8 mouse cellular contexts compared by ENCODE assay signal in genomic region chr13:37453203-37453602, GRCm38 (mm10).
DNase-seq lines count a peak whose midpoint lies in the region; ATAC-seq lines count a peak whose summit lies in the region.

No protein-coding gene starts in this region.

- intact Hi-C loops in left cerebral cortex, postnatal 10 days (cut with DNase I) = loop anchor here (5.0 to 10.0 kb wide), 2 partner anchors 514 to 582 kb away; partner anchors contain the start of genes Cage1 and Riok1

- ATAC-seq in activated CD4-positive, CD25-positive, alpha-beta regulatory T cell, adult 4 months = peak; percentile 76
- peak; percentile 86 for ATAC-seq in megakaryocyte progenitor cell, adult 5-6 weeks (replicated peaks; ENCODE audit: poor library complexity)

- peak; percentile 53 to 79 for DNase-seq in cerebellum, postnatal 4 days (ENCODE audit: low spot score in 2 of 2)
- DNase-seq in gastrocnemius, postnatal 10 days = peak; percentile 80
- DNase-seq in induced T-regulatory cell, adult 2 months (ENCODE audit: low read depth) = peak; percentile 79
- peak; percentile 78 to 89 for DNase-seq in left cerebral cortex, postnatal 10 days (ENCODE audit: extremely low spot score in 1 of 2, low spot score in 2 of 2)
- DNase-seq in right cerebral cortex, postnatal 10 days (ENCODE audit: low spot score in 2 of 2) = peak; percentile 88
- peak; percentile 89 for DNase-seq in urinary bladder, postnatal 14 days (ENCODE audit: low spot score)

Comparison
In these comparisons a context has a peak if more than half of its experiments do, and no peak if none do; other contexts are left out.
1. Peak in every context shown above with its lines: DNase-seq and ATAC-seq.